Mouse (Mus musculus): ENCODE results near the gene Kdm1a. TPM values are rescaled to one million over a fixed set of nuclear protein-coding genes. Genes with fewer than 3 reads are reported as not detected.

The Kdm1a gene
- total and polyA plus RNA-seq, 2 experiments from 2014 or later: 51.9 to 216 TPM

- H3K4me3 ChIP-seq (ENCODE audit: low read depth, low read length): no peak overlapping the region
- H3K36me3 ChIP-seq (ENCODE audit: insufficient read depth): peaks cover 2% of the 10 kb centered on the region; the same call in 1 of the 2 replicates
- H3K9ac ChIP-seq: no peak overlapping the region
- no peak overlapping the region for H3K4me2 ChIP-seq (ENCODE audit: low read depth)
- 87% methylated on average over 2 of the region's 2 CpGs for WGBS
- no peak overlapping the region for H3K27ac ChIP-seq (ENCODE audit: low read depth, low read length)
- TF ChIP-seq CTCF (IDR thresholded peaks at IDR 0.05; ENCODE audit: low read depth): no peak
- H3K4me1 ChIP-seq (ENCODE audit: insufficient read depth): 0 out of 2 replicates have a peak, but pooled peaks cover 5% of the 10 kb centered on the region
- no peaks in the 10 kb centered on the region for H3K27me3 ChIP-seq (ENCODE audit: insufficient read depth, low read length)
- no peaks in the 10 kb centered on the region for H3K9me3 ChIP-seq (ENCODE audit: low read length)
- DNase-seq (no peak), ATAC-seq (no peak)
Observed at GRCm38 (mm10) chr4:136594006-136594405, 8.5 kb downstream of the Kdm1a start.

GRCm38 (mm10) chr4:136592111-136592510 is 10.4 kb downstream of the Kdm1a start:
- WGBS: 70% methylated on average over 4 of the region's 4 CpGs
- ATAC-seq (no peak), DNase-seq (no peak)
- no peak overlapping the region for H3K4me2 ChIP-seq (ENCODE audit: low read depth)
- no peak overlapping the region for H3K9ac ChIP-seq
- no peak overlapping the region for H3K27ac ChIP-seq (ENCODE audit: low read depth, low read length)
- H3K4me1 ChIP-seq (ENCODE audit: insufficient read depth): no peaks in the 10 kb centered on the region
- no peaks in the 10 kb centered on the region for H3K9me3 ChIP-seq (ENCODE audit: low read length)
- TF ChIP-seq CTCF (IDR thresholded peaks at IDR 0.05; ENCODE audit: low read depth): no peak
- no peaks in the 10 kb centered on the region for H3K27me3 ChIP-seq (ENCODE audit: insufficient read depth, low read length)
- peaks cover 2% of the 10 kb centered on the region; the same call in 1 of the 2 replicates for H3K36me3 ChIP-seq (ENCODE audit: insufficient read depth)
- no peak overlapping the region for H3K4me3 ChIP-seq (ENCODE audit: low read depth, low read length)

- ATAC-seq (no peak), DNase-seq (no peak)
- no peaks in the 10 kb centered on the region for H3K4me1 ChIP-seq (ENCODE audit: insufficient read depth)
- no peak overlapping the region for H3K4me2 ChIP-seq (ENCODE audit: low read depth)
- TF ChIP-seq CTCF (IDR thresholded peaks at IDR 0.05; ENCODE audit: low read depth): no peak
- no peak overlapping the region for H3K9ac ChIP-seq
- no peaks in the 10 kb centered on the region for H3K27me3 ChIP-seq (ENCODE audit: insufficient read depth, low read length)
- WGBS: 96% methylated on average over 4 of the region's 4 CpGs
- H3K9me3 ChIP-seq (ENCODE audit: low read length): no peaks in the 10 kb centered on the region
- H3K27ac ChIP-seq (ENCODE audit: low read depth, low read length): no peak overlapping the region
- peaks cover 2% of the 10 kb centered on the region; the same call in 1 of the 2 replicates for H3K36me3 ChIP-seq (ENCODE audit: insufficient read depth)
- H3K4me3 ChIP-seq (ENCODE audit: low read depth, low read length): no peak overlapping the region
Observed at GRCm38 (mm10) chr4:136588003-136588402, 14.5 kb downstream of the Kdm1a start.

GRCm38 (mm10) chr4:136587221-136587827 is 15.2 kb downstream of the Kdm1a start:
- Histone ChIP-seq H3K27me3 (ENCODE audit: insufficient read depth, low read length) (no peaks in the 10 kb centered on the region), H3K36me3 (ENCODE audit: insufficient read depth) (peaks cover 2% of the 10 kb centered on the region; the same call in 1 of the 2 replicates), H3K4me3 (ENCODE audit: low read depth, low read length) (no peak overlapping the region), H3K4me2 (ENCODE audit: low read depth) (no peak overlapping the region), H3K4me1 (ENCODE audit: insufficient read depth) (no peaks in the 10 kb centered on the region), H3K9me3 (ENCODE audit: low read length) (no peaks in the 10 kb centered on the region), H3K27ac (ENCODE audit: low read depth, low read length) (no peak overlapping the region), H3K9ac (no peak overlapping the region)
- WGBS: 88% methylated on average over 4 of the region's 4 CpGs
- TF ChIP-seq CTCF (IDR thresholded peaks at IDR 0.05; ENCODE audit: low read depth): no peak
- ATAC-seq: no peak
- DNase-seq: no peak

- H3K27me3 ChIP-seq (ENCODE audit: insufficient read depth, low read length): no peaks in the 10 kb centered on the region
- ATAC-seq (no peak), DNase-seq (no peak)
- 95% methylated on average over 3 of the region's 3 CpGs for WGBS
- H3K27ac ChIP-seq (ENCODE audit: low read depth, low read length): no peak overlapping the region
- H3K9ac ChIP-seq: no peak overlapping the region
- no peak overlapping the region for H3K4me2 ChIP-seq (ENCODE audit: low read depth)
- H3K9me3 ChIP-seq (ENCODE audit: low read length): no peaks in the 10 kb centered on the region
- H3K4me3 ChIP-seq (ENCODE audit: low read depth, low read length): no peak overlapping the region
- H3K36me3 ChIP-seq (ENCODE audit: insufficient read depth): no peaks in the 10 kb centered on the region; the same call in 1 of the 2 replicates
- no peaks in the 10 kb centered on the region for H3K4me1 ChIP-seq (ENCODE audit: insufficient read depth)
- TF ChIP-seq CTCF (IDR thresholded peaks at IDR 0.05; ENCODE audit: low read depth): no peak
Observed at GRCm38 (mm10) chr4:136581885-136582284, 20.6 kb downstream of the Kdm1a start.

- no peak for ATAC-seq
Observed at GRCm38 (mm10) chr4:136569998-136570397, 32.5 kb downstream of the Kdm1a start.

GRCm38 (mm10) chr4:136568629-136569028 is 33.9 kb downstream of the Kdm1a start:
- no peak overlapping the region for H3K27ac ChIP-seq (ENCODE audit: low read depth, low read length)
- DNase-seq: no peak
- H3K9ac ChIP-seq: no peak overlapping the region
- no peak overlapping the region for H3K4me3 ChIP-seq (ENCODE audit: low read depth, low read length)
- H3K9me3 ChIP-seq (ENCODE audit: low read length): no peaks in the 10 kb centered on the region
- peaks cover 60% of the 10 kb centered on the region for H3K36me3 ChIP-seq (ENCODE audit: insufficient read depth)
- no peaks in the 10 kb centered on the region for H3K27me3 ChIP-seq (ENCODE audit: insufficient read depth, low read length)
- H3K4me1 ChIP-seq (ENCODE audit: insufficient read depth): no peaks in the 10 kb centered on the region
- TF ChIP-seq CTCF (IDR thresholded peaks at IDR 0.05; ENCODE audit: low read depth): peak; percentile 44
- H3K4me2 ChIP-seq (ENCODE audit: low read depth): no peak overlapping the region
- WGBS: 65% methylated on average over 3 of the region's 3 CpGs
- no peak for ATAC-seq

More at GRCm38 (mm10) chr4:136569998-136570397, 32.5 kb downstream of the Kdm1a start:
- H3K9ac ChIP-seq: no peak overlapping the region
- DNase-seq: no peak
- H3K27ac ChIP-seq (ENCODE audit: low read depth, low read length): no peak overlapping the region
- peaks cover 54% of the 10 kb centered on the region for H3K36me3 ChIP-seq (ENCODE audit: insufficient read depth)
- no peaks in the 10 kb centered on the region for H3K9me3 ChIP-seq (ENCODE audit: low read length)
- no peaks in the 10 kb centered on the region for H3K27me3 ChIP-seq (ENCODE audit: insufficient read depth, low read length)
- H3K4me2 ChIP-seq (ENCODE audit: low read depth): no peak overlapping the region
- no peak overlapping the region for H3K4me3 ChIP-seq (ENCODE audit: low read depth, low read length)
- H3K4me1 ChIP-seq (ENCODE audit: insufficient read depth): no peaks in the 10 kb centered on the region
- TF ChIP-seq CTCF (IDR thresholded peaks at IDR 0.05; ENCODE audit: low read depth): no peak

Data from forebrain, postnatal 0 days (tissue).